Mouse (Mus musculus): ENCODE measurements around the gene Tbk1. TPM values are rescaled to one million over a fixed set of nuclear protein-coding genes. Genes with fewer than 3 reads are reported as not detected.

Gene Tbk1
- total RNA-seq, 2 experiments from 2014 or later: 43.3 to 91.3 TPM

GRCm38 (mm10) chr10:121596580-121596979 is 10.0 kb upstream of the Tbk1 start:
- ATAC-seq (ENCODE audit: poor library complexity, severe bottlenecking): peak; percentile 97

GRCm38 (mm10) chr10:121591106-121591505 is 4.5 kb upstream of the Tbk1 start:
- ATAC-seq (ENCODE audit: poor library complexity, severe bottlenecking): peak; percentile 65

GRCm38 (mm10) chr10:121587371-121587840 is 819 bp upstream of the Tbk1 start:
- ATAC-seq (ENCODE audit: poor library complexity, severe bottlenecking): peak; percentile 8; the same call in 1 of the 2 replicates

GRCm38 (mm10) chr10:121585791-121586642 is 570 bp downstream of the Tbk1 start:
- ATAC-seq (ENCODE audit: poor library complexity, severe bottlenecking): peak; percentile 6

GRCm38 (mm10) chr10:121585056-121585790 is 1.4 kb downstream of the Tbk1 start:
- 0 out of 2 replicates have a peak, but pooled peaks have one; percentile 2 for ATAC-seq (ENCODE audit: poor library complexity, severe bottlenecking)

- ATAC-seq (ENCODE audit: poor library complexity, severe bottlenecking): no peak
Observed at GRCm38 (mm10) chr10:121584033-121584432, 2.6 kb downstream of the Tbk1 start.

- ATAC-seq (ENCODE audit: poor library complexity, severe bottlenecking): 0 out of 2 replicates have a peak, but pooled peaks have one; percentile 8
Observed at GRCm38 (mm10) chr10:121583016-121583415, 3.6 kb downstream of the Tbk1 start.

- no peak for ATAC-seq (ENCODE audit: poor library complexity, severe bottlenecking)
Observed at GRCm38 (mm10) chr10:121582287-121582686, 4.3 kb downstream of the Tbk1 start.

GRCm38 (mm10) chr10:121581405-121581804 is 5.2 kb downstream of the Tbk1 start:
- no peak for ATAC-seq (ENCODE audit: poor library complexity, severe bottlenecking)

GRCm38 (mm10) chr10:121580381-121580780 is 6.2 kb downstream of the Tbk1 start:
- ATAC-seq (ENCODE audit: poor library complexity, severe bottlenecking): no peak

GRCm38 (mm10) chr10:121576372-121576771 is 10.2 kb downstream of the Tbk1 start:
- no peak for ATAC-seq (ENCODE audit: poor library complexity, severe bottlenecking)

GRCm38 (mm10) chr10:121571511-121572147 is 15.0 kb downstream of the Tbk1 start:
- peak; percentile 85 for ATAC-seq (ENCODE audit: poor library complexity, severe bottlenecking)

GRCm38 (mm10) chr10:121571031-121571430 is 15.6 kb downstream of the Tbk1 start:
- no peak for ATAC-seq (ENCODE audit: poor library complexity, severe bottlenecking)

- no peak for ATAC-seq (ENCODE audit: poor library complexity, severe bottlenecking)
Observed at GRCm38 (mm10) chr10:121569796-121570195, 16.8 kb downstream of the Tbk1 start.

- ATAC-seq (ENCODE audit: poor library complexity, severe bottlenecking): peak; percentile 68
Observed at GRCm38 (mm10) chr10:121569001-121569589, 17.5 kb downstream of the Tbk1 start.

- ATAC-seq (ENCODE audit: poor library complexity, severe bottlenecking): no peak
Observed at GRCm38 (mm10) chr10:121568534-121568933, 18.1 kb downstream of the Tbk1 start.

GRCm38 (mm10) chr10:121568026-121568425 is 18.6 kb downstream of the Tbk1 start:
- ATAC-seq (ENCODE audit: poor library complexity, severe bottlenecking): no peak

GRCm38 (mm10) chr10:121564447-121564846 is 22.1 kb downstream of the Tbk1 start:
- no peak for ATAC-seq (ENCODE audit: poor library complexity, severe bottlenecking)

- no peak for ATAC-seq (ENCODE audit: poor library complexity, severe bottlenecking)
Observed at GRCm38 (mm10) chr10:121558231-121558630, 28.4 kb downstream of the Tbk1 start.

- ATAC-seq (ENCODE audit: poor library complexity, severe bottlenecking): no peak
Observed at GRCm38 (mm10) chr10:121556263-121556662, 30.3 kb downstream of the Tbk1 start.

GRCm38 (mm10) chr10:121550334-121550733 is 36.3 kb downstream of the Tbk1 start:
- ATAC-seq (ENCODE audit: poor library complexity, severe bottlenecking): no peak

Data from megakaryocyte, adult 5-6 weeks (primary cell).